Mouse (Mus musculus) naive thymus-derived CD4-positive, alpha-beta T cell, adult 2 months (primary cell): ENCODE data around the gene Rfwd3.
"Not testable (repeated sequence)": the region's sequence is repeated elsewhere in the genome, so short reads cannot be mapped to it uniquely, and the experiment has no call there.

Experiments used
- DNase-seq: peaks from one replicate; pipeline ENCODE4 v3.0.0-alpha.2; 2011; ENCODE audit warnings: low read depth

Rfwd3 gene

DNA sequence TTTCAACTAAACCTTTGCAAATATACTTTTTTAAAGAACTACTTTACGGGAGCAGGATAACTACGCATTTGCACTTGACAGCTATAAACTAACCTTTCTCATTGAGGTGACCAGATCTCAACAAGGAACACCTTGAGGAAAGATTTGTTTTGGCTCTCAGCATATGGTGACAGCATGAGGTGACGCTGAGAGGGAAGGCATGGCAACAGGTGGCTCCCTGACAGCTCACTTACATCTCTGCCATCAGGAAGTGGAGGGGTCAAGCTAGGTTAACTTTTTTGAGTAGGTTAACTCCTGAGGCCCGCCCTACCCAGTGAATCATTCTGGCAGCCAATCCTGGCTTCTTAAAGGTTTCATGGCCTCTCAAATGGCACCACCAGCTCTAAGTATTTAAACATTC, 14.4 kb downstream of the Rfwd3 start:
- no peak for DNase-seq

DNA sequence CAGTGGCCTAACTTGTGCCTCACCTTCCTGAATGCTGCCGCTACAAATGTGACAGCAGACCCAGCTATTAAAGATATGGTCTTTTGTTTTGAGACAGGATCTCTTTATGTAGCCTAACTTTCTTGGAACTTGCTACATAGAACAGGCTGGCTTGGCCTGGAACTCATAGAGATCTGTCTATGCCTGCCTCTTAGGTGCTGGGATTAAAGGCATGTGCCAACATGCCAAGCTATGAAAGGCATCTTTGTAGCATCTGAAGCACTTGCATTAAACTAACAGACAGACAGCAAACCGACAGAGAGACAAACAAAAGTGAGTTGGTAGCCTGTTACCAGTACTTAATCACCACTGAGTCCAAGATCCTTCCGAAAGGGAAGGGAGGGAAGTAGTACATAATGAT, 17.9 kb downstream of the Rfwd3 start:
- no peak for DNase-seq

DNA sequence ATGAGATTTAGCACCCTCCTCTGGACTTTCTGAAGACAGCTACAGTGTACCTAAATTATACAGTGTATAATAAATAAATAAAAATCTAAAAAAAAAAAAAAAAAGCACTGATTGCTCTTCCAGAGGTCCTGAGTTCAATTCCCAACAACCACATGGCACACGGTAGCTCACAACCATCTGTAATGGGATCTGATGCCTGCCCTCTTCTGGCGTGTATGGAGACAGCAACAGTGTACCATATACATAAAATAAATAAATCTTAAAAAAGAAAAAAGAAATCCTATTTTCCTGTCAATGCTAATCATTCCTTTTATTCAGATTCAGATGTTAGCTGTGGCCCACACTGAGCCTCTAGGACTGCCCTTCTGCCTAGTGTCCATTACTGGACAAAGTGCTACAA, 31.7 kb downstream of the Rfwd3 start:
- DNase-seq = no peak

GRCm38 (mm10) chr8:111266161-111266560, 33.9 kb downstream of the Rfwd3 start:
- DNase-seq = not testable (repeated sequence)

GRCm38 (mm10) chr8:111264693-111265220, 35.3 kb downstream of the Rfwd3 start:
- no peak for DNase-seq

GRCm38 (mm10) chr8:111261981-111262381, 38.0 kb downstream of the Rfwd3 start:
- no peak for DNase-seq

DNA sequence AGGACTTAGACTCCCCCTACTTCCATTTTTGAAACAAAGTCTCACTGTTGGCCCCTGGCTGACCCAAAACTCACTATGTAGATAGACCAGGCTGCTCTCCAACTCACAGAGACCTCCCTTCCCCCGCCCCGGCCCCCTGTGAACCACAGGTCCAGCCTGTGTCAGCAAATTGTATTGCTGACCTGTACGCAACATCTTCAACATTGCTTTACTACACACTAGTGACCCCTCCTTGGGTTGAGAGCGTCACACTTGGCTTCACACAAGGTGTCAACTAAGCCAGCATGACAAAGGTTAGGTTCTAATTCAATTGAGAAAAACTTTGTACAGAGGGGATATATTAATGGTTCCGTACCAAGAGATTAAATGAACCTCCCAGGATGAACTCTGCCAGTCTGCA, 39.8 kb downstream of the Rfwd3 start:
- no peak for DNase-seq

GRCm38 (mm10) chr8:111259408-111259741, 40.6 kb downstream of the Rfwd3 start:
- no peak for DNase-seq

DNA sequence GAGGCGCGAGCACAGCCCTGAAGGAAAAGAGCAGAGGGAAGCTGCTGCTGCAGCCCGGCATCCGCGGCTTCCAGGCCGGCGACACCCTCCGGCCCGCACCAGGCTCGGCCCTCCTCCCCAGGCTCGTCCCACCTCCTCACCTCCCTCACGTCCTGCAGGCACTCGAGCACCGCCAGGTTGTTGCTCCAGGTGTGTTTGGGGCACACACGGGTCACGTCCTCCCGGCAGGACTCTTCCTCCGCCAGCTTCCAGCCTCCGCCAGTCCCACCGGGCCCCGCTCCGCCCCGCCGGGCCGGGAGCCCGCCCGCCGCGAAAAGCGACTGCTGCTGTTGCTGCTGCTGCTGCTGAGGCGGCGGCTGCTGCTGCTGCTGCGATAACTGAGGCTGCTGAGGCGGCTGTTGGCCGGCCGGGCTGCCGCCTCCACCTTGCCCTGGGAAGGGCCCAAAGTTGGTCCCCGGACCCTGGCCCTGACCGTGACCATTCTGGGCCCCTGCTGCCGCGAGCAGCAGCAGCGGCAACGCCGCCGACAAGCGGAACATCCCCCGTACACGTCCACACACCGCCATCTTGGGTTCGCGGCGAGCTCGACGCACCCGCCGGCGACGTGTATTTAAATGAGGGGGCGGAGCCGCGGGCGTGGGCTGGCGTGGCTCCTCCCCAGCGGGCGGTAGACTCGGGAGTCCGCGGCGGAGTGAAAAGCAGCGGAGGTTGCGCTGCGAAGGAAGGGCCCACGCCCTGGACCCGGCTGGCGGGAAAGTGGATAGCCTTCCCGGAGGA, 41.2 kb downstream of the Rfwd3 start, which contains the start of gene Glg1:
TSS of gene Glg1 (minus strand) at position 586 of the 777 bp plus-strand sequence.
- DNase-seq = peak; percentile 95

DNA sequence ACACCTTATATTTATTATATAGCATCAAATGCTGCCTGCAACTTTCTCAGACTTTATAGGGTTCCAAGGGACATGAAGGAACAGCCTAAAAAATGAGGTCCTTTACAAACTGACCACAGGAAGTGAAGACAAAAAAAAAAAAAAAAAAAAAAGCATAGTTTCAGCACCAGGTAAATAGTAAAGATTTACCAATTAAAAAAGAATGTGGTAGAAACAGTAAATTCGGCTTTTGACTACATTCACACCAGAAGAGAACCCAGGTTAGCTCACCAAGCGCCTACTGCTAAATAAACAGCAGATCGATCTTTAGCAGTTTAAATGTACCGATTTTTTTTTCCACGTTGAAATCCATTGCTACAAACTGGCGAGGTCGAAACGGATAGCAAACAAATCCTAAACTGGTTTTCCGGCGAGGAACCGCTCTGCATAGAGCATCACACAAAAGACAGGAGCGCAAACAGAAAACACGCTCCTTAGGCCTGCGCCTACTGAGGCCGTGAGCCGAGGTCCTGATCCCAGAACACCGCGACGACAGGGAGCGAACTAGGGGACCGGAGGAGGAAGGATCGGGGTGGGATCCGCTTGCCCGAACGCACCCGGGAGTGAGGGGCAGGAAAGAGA, 41.9 kb downstream of the Rfwd3 start:
- DNase-seq = no peak

DNA sequence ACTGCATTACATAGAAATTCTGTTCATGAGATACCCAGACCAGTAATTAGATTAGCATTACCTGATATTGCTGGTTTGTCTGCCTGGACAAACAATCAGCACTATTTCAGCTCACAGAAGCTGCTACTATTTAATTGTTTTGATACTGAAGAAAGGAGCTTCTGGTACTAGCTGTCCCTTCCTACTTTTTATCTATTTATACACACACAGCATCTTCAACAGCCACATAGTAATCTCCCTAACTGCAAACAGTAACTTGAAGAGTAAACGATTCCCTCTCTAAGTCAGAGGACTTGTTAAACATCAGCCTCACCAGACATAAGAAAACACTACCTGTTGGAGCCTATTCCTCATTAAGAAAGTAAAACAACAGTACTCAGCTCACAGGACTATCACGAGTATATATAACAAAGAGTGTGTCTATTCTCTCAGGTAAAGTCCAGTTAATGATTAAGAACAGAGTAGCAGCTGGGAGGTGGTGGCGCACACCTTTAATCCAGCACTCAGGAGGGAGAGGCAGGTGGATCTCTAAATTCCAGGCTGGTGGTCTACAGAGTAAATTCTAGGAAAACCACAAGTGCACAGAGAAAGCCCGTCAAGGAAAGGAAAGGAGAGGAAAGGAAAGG, 47.4 kb downstream of the Rfwd3 start:
- no peak for DNase-seq

GRCm38 (mm10) chr8:111250111-111250510, 49.9 kb downstream of the Rfwd3 start:
- DNase-seq = no peak

DNA sequence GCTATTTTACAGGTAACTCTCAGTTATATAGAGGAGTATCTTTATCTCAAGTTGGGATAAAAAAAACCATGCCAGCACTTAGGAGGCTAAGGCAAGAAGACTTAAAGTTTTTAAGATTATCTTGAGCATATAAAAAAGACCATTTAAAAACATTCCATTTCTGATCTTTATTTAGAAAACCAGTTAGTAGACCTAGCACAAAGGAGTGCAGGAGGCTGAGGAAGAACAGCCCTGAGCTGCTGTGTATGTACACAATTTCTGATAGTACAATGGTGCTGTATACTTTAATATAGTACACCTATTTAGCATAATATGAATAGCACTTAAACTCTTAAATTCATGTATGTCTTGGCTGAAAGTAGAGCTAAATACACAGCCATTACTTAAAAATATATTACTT, 51.9 kb downstream of the Rfwd3 start:
- DNase-seq = no peak

DNA sequence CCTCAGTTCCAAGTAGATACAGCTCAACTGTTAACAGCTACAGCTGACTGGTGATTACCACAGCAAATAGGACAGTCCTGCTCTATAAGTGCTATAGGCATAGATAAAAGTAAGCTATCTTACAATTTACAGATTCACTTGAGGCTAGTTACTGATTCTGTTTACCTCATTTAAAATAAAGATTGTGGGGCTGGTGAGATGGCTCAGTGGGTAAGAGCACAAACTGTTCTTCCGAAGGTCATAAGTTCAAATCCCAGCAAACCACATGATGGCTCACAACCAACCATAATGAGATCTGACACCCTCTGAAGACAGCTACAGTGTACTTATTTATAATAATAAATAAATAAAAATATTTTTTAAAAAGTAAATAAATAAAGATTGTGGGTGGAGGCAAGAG, 53.2 kb downstream of the Rfwd3 start:
- not testable (repeated sequence) for DNase-seq

DNA sequence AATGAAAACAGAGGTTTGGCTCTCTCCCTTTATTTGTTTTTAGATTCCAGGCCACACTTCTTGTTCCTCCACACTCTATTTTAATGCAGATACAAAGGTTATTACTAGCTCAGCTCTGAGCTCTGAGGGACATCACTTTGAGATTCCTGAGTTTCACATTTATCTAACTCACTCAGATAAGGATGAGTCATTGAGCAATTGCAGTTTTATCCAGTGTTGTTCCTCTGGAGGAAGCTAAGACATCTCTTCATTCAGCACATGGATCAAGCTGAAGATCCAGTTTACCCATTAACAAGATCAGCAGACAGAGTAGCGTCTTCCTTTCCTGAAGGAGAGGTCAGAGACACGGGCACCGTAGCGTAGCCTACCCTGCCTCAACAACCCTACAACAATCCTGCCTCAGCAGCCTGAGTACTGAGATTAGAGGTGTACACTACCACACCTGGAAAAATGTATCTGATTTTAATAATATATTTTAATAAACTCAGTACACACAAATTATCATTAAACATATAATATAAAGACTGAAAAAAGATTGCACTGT, 53.7 kb downstream of the Rfwd3 start:
- no peak for DNase-seq

- no peak for DNase-seq
These were observed 62.7 kb downstream of the Rfwd3 start for GRCm38 (mm10) chr8:111237301-111237700.

DNA sequence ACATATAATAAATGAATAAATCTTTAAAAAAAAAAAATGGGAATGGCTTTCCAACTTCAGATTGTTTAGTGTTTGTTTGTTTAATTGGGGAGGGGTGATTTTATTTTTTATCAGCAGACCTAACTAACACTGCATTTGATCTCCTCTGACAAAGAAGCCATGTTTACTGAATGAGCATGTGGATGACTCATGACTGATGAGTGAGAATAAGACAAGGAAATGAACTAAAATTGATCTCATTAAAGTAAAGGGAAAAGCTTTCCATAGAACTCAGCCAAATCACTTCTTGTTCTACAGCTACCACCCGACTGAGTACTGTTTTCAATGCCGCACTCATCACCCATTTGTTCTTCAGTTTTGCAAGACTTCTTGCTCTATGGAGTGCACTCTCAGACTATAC, 66.3 kb downstream of the Rfwd3 start:
- no peak for DNase-seq

DNA sequence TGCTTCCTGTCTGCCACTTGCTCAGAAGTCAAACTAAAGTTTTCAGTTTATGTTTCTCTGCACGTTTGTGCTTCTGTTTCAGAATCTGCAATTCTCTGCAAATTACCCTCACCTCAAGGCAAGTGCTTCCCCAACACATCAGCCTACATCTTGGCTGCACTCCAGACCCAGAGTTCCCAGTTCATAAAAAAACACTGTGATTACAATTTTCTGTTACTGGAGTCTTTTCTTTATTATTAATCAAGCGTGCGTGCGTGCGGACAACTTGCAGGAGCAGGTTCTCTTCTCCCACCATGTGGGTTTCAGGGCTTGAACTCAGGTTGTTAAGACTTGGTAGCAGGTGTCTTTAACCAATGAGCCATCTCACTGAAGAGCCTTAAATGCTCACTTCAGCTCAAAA, 75.9 kb downstream of the Rfwd3 start:
- no peak for DNase-seq
